In genomic region chr12:112985346-112985745, GRCm38 (mm10) we compare ENCODE assay signal across 12 mouse cellular contexts. TPM values are rescaled to one million over a fixed set of nuclear protein-coding genes. Genes with fewer than 3 reads are reported as not detected.
DNase-seq lines count a peak whose midpoint lies in the region; ATAC-seq and TF ChIP-seq lines count a peak whose summit lies in the region.
"Had no signal": no experiment of that assay in that cellular context is flagged by ENCODE, and none has a peak within 500 bp of the region (broad histone marks: within the 10 kb centered on the region; RNA-seq: fewer than 3 reads in every experiment).

No protein-coding gene starts in this region.

- peaks cover 21% of the 10 kb centered on the region for H3K36me3 ChIP-seq in liver, adult 2 months (ENCODE audit: control insufficient read depth, insufficient read depth, low read length)
- peaks cover 84% of the 10 kb centered on the region for H3K36me3 ChIP-seq in liver, embryonic 12.5 days
- peaks cover 56 to 82% of the 10 kb centered on the region in 2 experiments for H3K36me3 ChIP-seq in CH12.LX (replicated peaks in 1 of 2; ENCODE audit: control insufficient read depth in 1 of 2, insufficient read depth in 1 of 2, low read length in 1 of 2)
- H3K36me3 ChIP-seq in neural tube, embryonic 15.5 days: peaks cover 66% of the 10 kb centered on the region
- peaks cover 3% of the 10 kb centered on the region; the same call in 1 of the 2 replicates for H3K36me3 ChIP-seq in forebrain, embryonic 11.5 days (ENCODE audit: control insufficient read depth, insufficient read depth, low read length)

- WGBS in liver, adult 2 months: 97% methylated on average over 6 of the region's 6 CpGs
- 85% methylated on average over 6 of the region's 6 CpGs for WGBS in liver, embryonic 12.5 days (ENCODE audit: insufficient replicate concordance)
- 91% methylated on average over 6 of the region's 6 CpGs for WGBS in neural tube, embryonic 15.5 days
- WGBS in forebrain, embryonic 11.5 days: 91% methylated on average over 6 of the region's 6 CpGs

- no peak overlapping the region for H3K4me2 ChIP-seq in liver, embryonic 12.5 days
- H3K4me2 ChIP-seq in CH12.LX (ENCODE audit: insufficient read depth, low read depth, poor library complexity, severe bottlenecking): no peak overlapping the region
- no peak overlapping the region for H3K4me2 ChIP-seq in neural tube, embryonic 15.5 days
- H3K4me2 ChIP-seq in forebrain, embryonic 11.5 days (ENCODE audit: low read depth, low read length, severe bottlenecking): no peak overlapping the region
- H3K4me2 ChIP-seq: heart, embryonic 15.5 days; limb, embryonic 15.5 days had no signal

- no peak for DNase-seq in liver, adult 2 months (ENCODE audit: extremely low read depth, low read depth, low spot score)
- peak; percentile 27 for DNase-seq in CH12.LX (ENCODE audit: extremely low read depth)
- no peak for DNase-seq in brain, embryonic 14.5 days (ENCODE audit: low read depth)
- peak; percentile 34 for DNase-seq in retina, embryonic 14.5 days (ENCODE audit: low spot score)
- no peak for DNase-seq in yolk sac, embryonic 10.5 days (ENCODE audit: low spot score)
- DNase-seq in forebrain, embryonic 11.5 days (ENCODE audit: low spot score): no peak
- DNase-seq: cerebellum, adult 11-12 months; right cerebral cortex, adult 18-20 months had no signal

- no peak for TF ChIP-seq RAD21 in CH12.LX (IDR thresholded peaks at IDR 0.05; ENCODE audit: low read depth, low read length)

- ATAC-seq in liver, embryonic 12.5 days: no peak
- no peak for ATAC-seq in neural tube, embryonic 15.5 days (ENCODE audit: low FRiP score)
- ATAC-seq in forebrain, embryonic 11.5 days (replicated peaks; ENCODE audit: low FRiP score): no peak

- no peaks in the 10 kb centered on the region for H3K9me3 ChIP-seq in liver, embryonic 12.5 days (replicated peaks)
- H3K9me3 ChIP-seq in CH12.LX (replicated peaks; ENCODE audit: low read length): no peaks in the 10 kb centered on the region
- no peaks in the 10 kb centered on the region for H3K9me3 ChIP-seq in neural tube, embryonic 15.5 days (replicated peaks)
- no peaks in the 10 kb centered on the region for H3K9me3 ChIP-seq in forebrain, embryonic 11.5 days (ENCODE audit: control insufficient read depth, low read length)
- H3K9me3 ChIP-seq: heart, embryonic 15.5 days; limb, embryonic 15.5 days had no signal

- no peak overlapping the region for H3K4me3 ChIP-seq in liver, adult 2 months (ENCODE audit: insufficient read depth, low read depth, low read length)
- H3K4me3 ChIP-seq in liver, embryonic 12.5 days: no peak overlapping the region
- H3K4me3 ChIP-seq in CH12.LX (replicated peaks in 1 of 3; ENCODE audit: low read depth in 2 of 3, low read length in 2 of 3, poor library complexity in 1 of 3): no peak overlapping the region
- no peak overlapping the region for H3K4me3 ChIP-seq in neural tube, embryonic 15.5 days (replicated peaks)
- H3K4me3 ChIP-seq in forebrain, embryonic 11.5 days (ENCODE audit: low read depth, low read length): no peak overlapping the region
- H3K4me3 ChIP-seq: heart, embryonic 15.5 days; limb, embryonic 15.5 days had no signal

- peaks cover 2% of the 10 kb centered on the region; the same call in 1 of the 2 replicates for H3K79me2 ChIP-seq in liver, adult 2 months (ENCODE audit: control insufficient read depth, insufficient read depth, low read length)
- H3K79me2 ChIP-seq in CH12.LX (replicated peaks; ENCODE audit: control insufficient read depth, extremely low read depth, insufficient read depth, poor library complexity, severe bottlenecking): 0 out of 2 replicates have a peak, but pooled peaks cover 2% of the 10 kb centered on the region

- TF ChIP-seq POLR2A in liver, adult 2 months (IDR thresholded peaks at IDR 0.05; ENCODE audit: extremely low read depth, insufficient read depth, low read length): no peak
- TF ChIP-seq POLR2A in CH12.LX (IDR thresholded peaks at IDR 0.05; ENCODE audit: low read depth, low read length): no peak
- no peak for TF ChIP-seq POLR2A in brain, embryonic 14.5 days (IDR thresholded peaks at IDR 0.05; ENCODE audit: borderline replicate concordance, extremely low read depth, insufficient read depth, insufficient read length, poor library complexity, severe bottlenecking)

- H3K4me1 ChIP-seq in liver, adult 2 months (ENCODE audit: control insufficient read depth, insufficient read depth, low read length): no peaks in the 10 kb centered on the region
- peaks cover 9% of the 10 kb centered on the region for H3K4me1 ChIP-seq in liver, embryonic 12.5 days
- H3K4me1 ChIP-seq in CH12.LX (ENCODE audit: control insufficient read depth in 1 of 2, insufficient read depth in 2 of 2): peaks cover 0 to 21% of the 10 kb centered on the region in 2 experiments; a peak in 2 of 4 replicates
- H3K4me1 ChIP-seq in neural tube, embryonic 15.5 days: no peaks in the 10 kb centered on the region
- no peaks in the 10 kb centered on the region for H3K4me1 ChIP-seq in forebrain, embryonic 11.5 days (replicated peaks; ENCODE audit: control insufficient read depth, insufficient read depth, low read length)
- H3K4me1 ChIP-seq: limb, embryonic 15.5 days had no signal

- dilution Hi-C loops in CH12.LX (cut with MboI; ENCODE audit: extremely low pct_ligation_motif_present, extremely low pct_unique_long_range_greater_than_20kb, low sequenced_read_pairs): no loop called here

- no peak for TF ChIP-seq EP300 in CH12.LX (IDR thresholded peaks at IDR 0.05; ENCODE audit: low read length)

- no peak overlapping the region for H3K27ac ChIP-seq in liver, adult 2 months (replicated peaks; ENCODE audit: insufficient read depth, low read depth, low read length)
- no peak overlapping the region for H3K27ac ChIP-seq in liver, embryonic 12.5 days
- no peak overlapping the region for H3K27ac ChIP-seq in CH12.LX (ENCODE audit: insufficient read depth, low read depth)
- no peak overlapping the region for H3K27ac ChIP-seq in neural tube, embryonic 15.5 days (replicated peaks)
- no peak overlapping the region for H3K27ac ChIP-seq in forebrain, embryonic 11.5 days (ENCODE audit: low read depth, low read length)
- H3K27ac ChIP-seq: heart, embryonic 15.5 days; limb, embryonic 15.5 days had no signal

- no peaks in the 10 kb centered on the region for H3K27me3 ChIP-seq in liver, adult 2 months (ENCODE audit: control insufficient read depth, insufficient read depth, low read length)
- no peaks in the 10 kb centered on the region for H3K27me3 ChIP-seq in liver, embryonic 12.5 days (replicated peaks)
- H3K27me3 ChIP-seq in CH12.LX (replicated peaks): no peaks in the 10 kb centered on the region
- H3K27me3 ChIP-seq in neural tube, embryonic 15.5 days (replicated peaks): no peaks in the 10 kb centered on the region
- H3K27me3 ChIP-seq in forebrain, embryonic 11.5 days (ENCODE audit: control insufficient read depth, insufficient read depth, low read length): no peaks in the 10 kb centered on the region
- H3K27me3 ChIP-seq: heart, embryonic 15.5 days; limb, embryonic 15.5 days had no signal

- in situ Hi-C loops in CH12.LX (cut with MboI; ENCODE audit: low pct_ligation_motif_present, low pct_unique_long_range_greater_than_20kb, low sequenced_read_pairs): no loop called here

- H3K9ac ChIP-seq in liver, adult 2 months (ENCODE audit: low read depth, low read length): no peak overlapping the region
- H3K9ac ChIP-seq in liver, embryonic 12.5 days: no peak overlapping the region
- H3K9ac ChIP-seq in CH12.LX (ENCODE audit: insufficient read depth, low read depth): no peak overlapping the region
- H3K9ac ChIP-seq in neural tube, embryonic 15.5 days (replicated peaks): no peak overlapping the region
- no peak overlapping the region for H3K9ac ChIP-seq in forebrain, embryonic 11.5 days (ENCODE audit: low read length)
- H3K9ac ChIP-seq: heart, embryonic 15.5 days; limb, embryonic 15.5 days had no signal

- TF ChIP-seq CTCF in liver, adult 2 months (IDR thresholded peaks at IDR 0.05; ENCODE audit: low read depth, low read length): peak; percentile 54
- peak in 1 of 2 experiments; percentile 35; a peak in 3 of 4 replicates for TF ChIP-seq CTCF in CH12.LX (conservative IDR thresholded peaks at IDR 0.05 in 1 of 2, IDR thresholded peaks at IDR 0.05 in 1 of 2; ENCODE audit: low read depth in 2 of 2, low read length in 2 of 2)
- TF ChIP-seq CTCF in brain, embryonic 14.5 days (IDR thresholded peaks at IDR 0.05; ENCODE audit: borderline replicate concordance, extremely low read depth, insufficient read depth, insufficient read length): peak; percentile 28; the same call in 1 of the 2 replicates

RNA-seq across cellular contexts. Expression of gene Btbd6, which starts 9.1 kb away (rescaled TPM):
- 5.2 and 7.9 TPM in 2 replicates for total RNA-seq in liver, adult 2 months (2014; rRNA removed)
- polyA plus RNA-seq in liver, adult 2 months (2012; rRNA removed): 17.8 and 18.9 TPM in 2 replicates
- polyA plus RNA-seq in liver, embryonic 12.5 days (2016; fragmentation: Nextera tagmentation; extraction: Ambion mirVana): 9.2 and 10.1 TPM in 2 replicates
- total RNA-seq in CH12.LX (2012; rRNA removed) (10.8 and 11.9 TPM in 2 replicates), CH12.LX (2014; rRNA removed) (4.3 and 5.6 TPM in 2 replicates)
- 8.0 and 9.9 TPM in 2 replicates for polyA plus RNA-seq in CH12.LX (2012; ENCODE audit: insufficient read length, low read depth)
- polyA plus RNA-seq in brain, embryonic 14.5 days (2012; rRNA removed): 61.4 and 61.7 TPM in 2 replicates
- polyA plus RNA-seq in neural tube, embryonic 15.5 days (2015; fragmentation: Nextera tagmentation; extraction: Ambion mirVana): 46.3 and 50.0 TPM in 2 replicates
- polyA plus RNA-seq in forebrain, embryonic 11.5 days (2014; fragmentation: Nextera tagmentation; extraction: Ambion mirVana): 26.7 and 27.8 TPM in 2 replicates

RNA-seq across cellular contexts. Expression of gene Brf1, which starts 15.2 kb away (rescaled TPM):
- 17.1 and 19.6 TPM in 2 replicates for total RNA-seq in liver, adult 2 months (2014; rRNA removed)
- polyA plus RNA-seq in liver, adult 2 months (2012; rRNA removed): 26.2 and 31.5 TPM in 2 replicates
- polyA plus RNA-seq in liver, embryonic 12.5 days (2016; fragmentation: Nextera tagmentation; extraction: Ambion mirVana): 46.2 and 47.1 TPM in 2 replicates
- 30.8 and 31.2 TPM in 2 replicates for total RNA-seq in CH12.LX (2012; rRNA removed)
- 15.9 and 18.1 TPM in 2 replicates for total RNA-seq in CH12.LX (2014; rRNA removed)
- 29.6 and 30.6 TPM in 2 replicates for polyA plus RNA-seq in CH12.LX (2012; ENCODE audit: insufficient read length, low read depth)
- polyA plus RNA-seq in brain, embryonic 14.5 days (2012; rRNA removed): 63.9 and 67.1 TPM in 2 replicates
- 44.1 and 49.3 TPM in 2 replicates for polyA plus RNA-seq in neural tube, embryonic 15.5 days (2015; fragmentation: Nextera tagmentation; extraction: Ambion mirVana)
- polyA plus RNA-seq in forebrain, embryonic 11.5 days (2014; fragmentation: Nextera tagmentation; extraction: Ambion mirVana): 67.3 and 70.8 TPM in 2 replicates

RNA-seq across cellular contexts. Expression of gene Pacs2, which starts 29.0 kb away (rescaled TPM):
- total RNA-seq in liver, adult 2 months (2014; rRNA removed): 5.2 and 7.5 TPM in 2 replicates
- 11.8 and 15.3 TPM in 2 replicates for polyA plus RNA-seq in liver, adult 2 months (2012; rRNA removed)
- polyA plus RNA-seq in liver, embryonic 12.5 days (2016; fragmentation: Nextera tagmentation; extraction: Ambion mirVana): 8.3 and 9.6 TPM in 2 replicates
- total RNA-seq in CH12.LX (2012; rRNA removed) (6.5 and 7.1 TPM in 2 replicates), CH12.LX (2014; rRNA removed) (2.4 and 3.1 TPM in 2 replicates)
- 7.0 and 8.2 TPM in 2 replicates for polyA plus RNA-seq in CH12.LX (2012; ENCODE audit: insufficient read length, low read depth)
- 81.8 and 109 TPM in 2 replicates for polyA plus RNA-seq in brain, embryonic 14.5 days (2012; rRNA removed)
- polyA plus RNA-seq in neural tube, embryonic 15.5 days (2015; fragmentation: Nextera tagmentation; extraction: Ambion mirVana): 21.9 and 27.6 TPM in 2 replicates
- 24.7 and 25.6 TPM in 2 replicates for polyA plus RNA-seq in forebrain, embryonic 11.5 days (2014; fragmentation: Nextera tagmentation; extraction: Ambion mirVana)

RNA-seq across cellular contexts. Expression of gene Nudt14, which starts 43.4 kb away (rescaled TPM):
- total RNA-seq in liver, adult 2 months (2014; rRNA removed): 17.7 and 21.2 TPM in 2 replicates
- 29.3 and 36.3 TPM in 2 replicates for polyA plus RNA-seq in liver, adult 2 months (2012; rRNA removed)
- polyA plus RNA-seq in liver, embryonic 12.5 days (2016; fragmentation: Nextera tagmentation; extraction: Ambion mirVana): 21.4 and 21.7 TPM in 2 replicates
- total RNA-seq in CH12.LX (2012; rRNA removed): 15.9 and 23.9 TPM in 2 replicates
- 17.7 and 19.7 TPM in 2 replicates for total RNA-seq in CH12.LX (2014; rRNA removed)
- 20.0 and 20.7 TPM in 2 replicates for polyA plus RNA-seq in CH12.LX (2012; ENCODE audit: insufficient read length, low read depth)
- polyA plus RNA-seq in brain, embryonic 14.5 days (2012; rRNA removed): 34.9 and 47.3 TPM in 2 replicates
- 62.4 and 66.8 TPM in 2 replicates for polyA plus RNA-seq in neural tube, embryonic 15.5 days (2015; fragmentation: Nextera tagmentation; extraction: Ambion mirVana)
- polyA plus RNA-seq in forebrain, embryonic 11.5 days (2014; fragmentation: Nextera tagmentation; extraction: Ambion mirVana): 57.6 and 59.2 TPM in 2 replicates

RNA-seq across cellular contexts. Expression of gene Jag2, which starts 55.8 kb away (rescaled TPM):
- under 0.01 and 0.27 TPM in 2 replicates for total RNA-seq in liver, adult 2 months (2014; rRNA removed)
- 0.13 and 0.29 TPM in 2 replicates for polyA plus RNA-seq in liver, adult 2 months (2012; rRNA removed)
- 0.57 and 0.64 TPM in 2 replicates for polyA plus RNA-seq in liver, embryonic 12.5 days (2016; fragmentation: Nextera tagmentation; extraction: Ambion mirVana)
- total RNA-seq in CH12.LX (2012; rRNA removed): 3.8 and 7.6 TPM in 2 replicates
- total RNA-seq in CH12.LX (2014; rRNA removed): 0.34 and 0.69 TPM in 2 replicates
- polyA plus RNA-seq in CH12.LX (2012; ENCODE audit: insufficient read length, low read depth): 0.59 and 0.80 TPM in 2 replicates
- 46.1 and 74.7 TPM in 2 replicates for polyA plus RNA-seq in brain, embryonic 14.5 days (2012; rRNA removed)
- 13.6 and 14.8 TPM in 2 replicates for polyA plus RNA-seq in neural tube, embryonic 15.5 days (2015; fragmentation: Nextera tagmentation; extraction: Ambion mirVana)
- polyA plus RNA-seq in forebrain, embryonic 11.5 days (2014; fragmentation: Nextera tagmentation; extraction: Ambion mirVana): 3.2 and 4.3 TPM in 2 replicates

Comparison
In these comparisons a context has a peak if more than half of its experiments do, and no peak if none do; other contexts are left out.
1. DNase-seq: peak in CH12.LX (single experiment) and retina, embryonic 14.5 days (single experiment); none in liver, adult 2 months (single experiment), brain, embryonic 14.5 days (single experiment), yolk sac, embryonic 10.5 days (single experiment) and forebrain, embryonic 11.5 days (single experiment).